Mouse (Mus musculus) forebrain, embryonic 15.5 days (tissue): ENCODE data around the gene Vmn1r100. TPM values are rescaled to one million over a fixed set of nuclear protein-coding genes. Genes with fewer than 3 reads are reported as not detected.
"Not testable (repeated sequence)": the region's sequence is repeated elsewhere in the genome, so short reads cannot be mapped to it uniquely, and the experiment has no call there.

Experiments
- ATAC-seq: fragments of 200-750 bp; cut with Nextera tagmentation; replicated peaks from 2 replicates; pipeline ENCODE4 v1.8.0; 2017; ENCODE audit warnings: mild to moderate bottlenecking, moderate TSS enrichment, moderate library complexity
- H3K27ac ChIP-seq: fragments of 300-500 bp; sonication (generic); replicated peaks from 2 replicates; pipeline ENCODE4 v1.5.1; 2015; ENCODE audit warnings: mild to moderate bottlenecking, inconsistent platforms
- H3K27me3 ChIP-seq: fragments of 300-500 bp; sonication (generic); 2 replicates; pipeline ENCODE4 v1.6.1; 2015; ENCODE audit warnings: inconsistent platforms
- H3K36me3 ChIP-seq: fragments of 300-500 bp; sonication (generic); 2 replicates; pipeline ENCODE4 v1.6.1; 2015; ENCODE audit warnings: mild to moderate bottlenecking, inconsistent platforms
- H3K4me1 ChIP-seq: fragments of 300-500 bp; sonication (generic); 2 replicates; pipeline ENCODE4 v1.6.1; 2015; ENCODE audit warnings: inconsistent platforms
- H3K4me2 ChIP-seq: fragments of 300-500 bp; sonication (generic); replicated peaks from 2 replicates; pipeline ENCODE4 v1.6.1; 2015; ENCODE audit warnings: mild to moderate bottlenecking, inconsistent platforms
- H3K4me3 ChIP-seq: fragments of 300-500 bp; sonication (generic); 2 replicates; pipeline ENCODE4 v1.5.1; 2015; ENCODE audit warnings: mild to moderate bottlenecking, inconsistent platforms
- H3K9ac ChIP-seq: fragments of 300-500 bp; sonication (generic); replicated peaks from 2 replicates; pipeline ENCODE4 v1.6.1; 2015; ENCODE audit warnings: mild to moderate bottlenecking, inconsistent platforms
- H3K9me3 ChIP-seq: fragments of 300-500 bp; sonication (generic); 2 replicates; pipeline ENCODE4 v1.6.1; 2016; ENCODE audit warnings: inconsistent platforms
- WGBS: fragments of 180-500 bp; shearing (Covaris S2); methylation state at CpG from one replicate; pipeline ENCODE4 v1.1.7; 2015; ENCODE audit warnings: mixed read lengths; 5-methylcytosine and 5-hydroxymethylcytosine counted together
- polyA plus RNA-seq: library from polyadenylated mRNA; unstranded; fragments of >200 nt; fragmentation: Nextera tagmentation; extraction: Ambion mirVana; gene quantifications from 2 replicates; pipeline ENCODE4 v1.2.1, GENCODE M21; 2015

The Vmn1r100 gene
- not detected in 2 replicates for polyA plus RNA-seq

GRCm38 (mm10) chr7:20417642-20418041 is at the start of gene Vmn1r100:
Gene Vmn1r100 (plus strand): TSS chr7:20417942.
- WGBS: no CpG with 5 or more reads among the region's 3 CpGs

GRCm38 (mm10) chr7:20375310-20375709 is 42.4 kb upstream of the Vmn1r100 start, which contains the start of gene Gm5728:
Gene Gm5728 (minus strand): TSS chr7:20375410.
- H3K4me1 ChIP-seq, H3K4me2 ChIP-seq, H3K9ac ChIP-seq, H3K27ac ChIP-seq, H3K36me3 ChIP-seq, H3K27me3 ChIP-seq, ATAC-seq, H3K4me3 ChIP-seq, H3K9me3 ChIP-seq: not testable (repeated sequence)
- WGBS: no CpG with 5 or more reads among the region's 1 CpGs

More at GRCm38 (mm10) chr7:20417642-20418041, at the start of gene Vmn1r100:
- H3K9ac ChIP-seq, H3K27ac ChIP-seq, H3K4me1 ChIP-seq, ATAC-seq, H3K9me3 ChIP-seq, H3K36me3 ChIP-seq, H3K27me3 ChIP-seq, H3K4me3 ChIP-seq, H3K4me2 ChIP-seq: not testable (repeated sequence)

- H3K9ac ChIP-seq, H3K9me3 ChIP-seq, H3K27me3 ChIP-seq, H3K4me1 ChIP-seq, H3K27ac ChIP-seq, ATAC-seq, H3K4me3 ChIP-seq, H3K36me3 ChIP-seq, H3K4me2 ChIP-seq: not testable (repeated sequence)
- WGBS: no CpG with 5 or more reads among the region's 2 CpGs
Observed at GRCm38 (mm10) chr7:20442493-20442892, 24.8 kb downstream of the Vmn1r100 start, which contains the start of gene Vmn1r101. Gene Vmn1r101 (minus strand): TSS chr7:20442593.

Other genes with a start within 250 kb of the Vmn1r100 start
- not detected in 2 replicates for gene Vmn1r94, start 249.6 kb upstream of the Vmn1r100 start, polyA plus RNA-seq
- not detected in 2 replicates for gene Vmn1r95, start 224.2 kb upstream of the Vmn1r100 start, polyA plus RNA-seq
- not detected in 2 replicates for gene Gm6164, start 212.3 kb upstream of the Vmn1r100 start, polyA plus RNA-seq
- gene Gm4498, start 184.1 kb upstream of the Vmn1r100 start, polyA plus RNA-seq: not detected in 2 replicates
- gene Gm5890, start 155.1 kb upstream of the Vmn1r100 start, polyA plus RNA-seq: not detected in 2 replicates
- not detected in 2 replicates for gene Gm4133, start 83.9 kb upstream of the Vmn1r100 start, polyA plus RNA-seq
- not detected in 2 replicates for gene Gm5728, start 42.5 kb upstream of the Vmn1r100 start, polyA plus RNA-seq
- gene Vmn1r101, start 24.7 kb downstream of the Vmn1r100 start, polyA plus RNA-seq: not detected in 2 replicates
- not detected in 2 replicates for gene Gm10670, start 57.0 kb downstream of the Vmn1r100 start, polyA plus RNA-seq
- not detected in 2 replicates for gene Vmn1r103, start 92.6 kb downstream of the Vmn1r100 start, polyA plus RNA-seq
- not detected in 2 replicates for gene Vmn1r104, start 115.9 kb downstream of the Vmn1r100 start, polyA plus RNA-seq
- not detected in 2 replicates for gene Gm5726, start 127.8 kb downstream of the Vmn1r100 start, polyA plus RNA-seq
- gene Gm4141, start 158.3 kb downstream of the Vmn1r100 start, polyA plus RNA-seq: not detected in 2 replicates
- not detected in 2 replicates for gene Gm4513, start 181.1 kb downstream of the Vmn1r100 start, polyA plus RNA-seq